Mouse (Mus musculus) midbrain, embryonic 11.5 days (tissue): ENCODE measurements around the gene Il1b. TPM values are rescaled to one million over a fixed set of nuclear protein-coding genes. Genes with fewer than 3 reads are reported as not detected.

Source experiments
- ATAC-seq: fragments of 200-750 bp; cut with Nextera tagmentation; 2 replicates; pipeline ENCODE4 v1.8.0; 2017; ENCODE audit warnings: moderate TSS enrichment, moderate library complexity; ENCODE audit not compliant: low FRiP score
- DNase-seq: peaks from one replicate; pipeline ENCODE4 v3.0.0; 2015; ENCODE audit warnings: low spot score; ENCODE audit errors: missing footprints
- H3K27ac ChIP-seq: fragments of 300-500 bp; sonication (generic); 2 replicates; pipeline ENCODE4 v1.5.1; 2014; ENCODE audit warnings: low read depth, low read length
- H3K27me3 ChIP-seq: fragments of 300-500 bp; sonication (generic); 2 replicates; pipeline ENCODE4 v1.6.1; 2014; ENCODE audit warnings: mild to moderate bottlenecking, low read length, moderate library complexity, mixed read lengths; ENCODE audit not compliant: control insufficient read depth, insufficient read depth
- H3K36me3 ChIP-seq: fragments of 300-500 bp; sonication (generic); 2 replicates; pipeline ENCODE4 v1.6.1; 2014; ENCODE audit warnings: mild to moderate bottlenecking, low read length, moderate library complexity, mixed read lengths; ENCODE audit not compliant: control insufficient read depth, insufficient read depth
- H3K4me1 ChIP-seq: fragments of 300-500 bp; sonication (generic); 2 replicates; pipeline ENCODE4 v1.6.1; 2014; ENCODE audit warnings: low read length; ENCODE audit not compliant: control insufficient read depth, insufficient read depth
- H3K4me2 ChIP-seq: fragments of 300-500 bp; sonication (generic); 2 replicates; pipeline ENCODE4 v1.6.1; 2014; ENCODE audit warnings: mild to moderate bottlenecking, moderate library complexity
- H3K4me3 ChIP-seq: fragments of 300-500 bp; sonication (generic); 2 replicates; pipeline ENCODE4 v1.5.1; 2014; ENCODE audit warnings: low read depth, low read length
- H3K9ac ChIP-seq: fragments of 300-500 bp; sonication (generic); 2 replicates; pipeline ENCODE4 v1.6.1; 2014; ENCODE audit warnings: low read length
- H3K9me3 ChIP-seq: fragments of 300-500 bp; sonication (generic); 2 replicates; pipeline ENCODE4 v1.6.1; 2016; ENCODE audit warnings: low read length; ENCODE audit not compliant: control insufficient read depth
- WGBS: fragments of 180-500 bp; shearing (Covaris S2); extraction: QIAGEN DNeasy Blood & Tissue Kit; methylation state at CpG from one replicate; pipeline ENCODE4 v1.1.7; 2014; 5-methylcytosine and 5-hydroxymethylcytosine counted together
- polyA plus RNA-seq: library from polyadenylated mRNA; unstranded; fragments of >200 nt; fragmentation: Nextera tagmentation; extraction: Ambion mirVana; gene quantifications from 2 replicates; pipeline ENCODE4 v1.2.1, GENCODE M21; 2014

The Il1b gene
- polyA plus RNA-seq, 1 experiment from 2014 or later: not detected

GRCm38 (mm10) chr2:129338138-129338621 lies 32.8 kb downstream of the Il1b start:
- DNase-seq (no peak), ATAC-seq (no peak)
- 77% methylated on average over 6 of the region's 6 CpGs for WGBS
- no peak overlapping the region for H3K27ac ChIP-seq
- no peaks in the 10 kb centered on the region for H3K27me3 ChIP-seq
- H3K4me3 ChIP-seq: no peak overlapping the region
- H3K9me3 ChIP-seq: no peaks in the 10 kb centered on the region; the same call in 1 of the 2 replicates
- H3K4me1 ChIP-seq: no peaks in the 10 kb centered on the region
- H3K9ac ChIP-seq: no peak overlapping the region
- no peak overlapping the region for H3K4me2 ChIP-seq
- no peaks in the 10 kb centered on the region; the same call in 1 of the 2 replicates for H3K36me3 ChIP-seq

GRCm38 (mm10) chr2:129333471-129333870 lies 37.5 kb downstream of the Il1b start:
- Histone ChIP-seq H3K4me2 (no peak overlapping the region), H3K4me1 (no peaks in the 10 kb centered on the region), H3K27ac (no peak overlapping the region), H3K9ac (no peak overlapping the region), H3K4me3 (no peak overlapping the region), H3K36me3 (no peaks in the 10 kb centered on the region; the same call in 1 of the 2 replicates), H3K27me3 (no peaks in the 10 kb centered on the region), H3K9me3 (no peaks in the 10 kb centered on the region)
- no peak for ATAC-seq
- WGBS: 66% methylated on average over 4 of the region's 4 CpGs
- no peak for DNase-seq

- H3K4me1 ChIP-seq: no peaks in the 10 kb centered on the region
- no peaks in the 10 kb centered on the region; the same call in 1 of the 2 replicates for H3K36me3 ChIP-seq
- no peak overlapping the region for H3K4me3 ChIP-seq
- no peak overlapping the region for H3K27ac ChIP-seq
- WGBS: 89% methylated on average over 13 of the region's 13 CpGs
- H3K27me3 ChIP-seq: no peaks in the 10 kb centered on the region
- DNase-seq: peak; percentile 77
- H3K9me3 ChIP-seq: no peaks in the 10 kb centered on the region
- H3K9ac ChIP-seq: no peak overlapping the region
- no peak for ATAC-seq
- H3K4me2 ChIP-seq: no peak overlapping the region
These were observed 40.4 kb downstream of the Il1b start for GRCm38 (mm10) chr2:129330540-129330939.

GRCm38 (mm10) chr2:129330024-129330423 lies 40.9 kb downstream of the Il1b start:
- WGBS: 72% methylated on average over 7 of the region's 7 CpGs
- Histone ChIP-seq H3K9me3 (no peaks in the 10 kb centered on the region), H3K27me3 (no peaks in the 10 kb centered on the region), H3K4me2 (no peak overlapping the region), H3K4me1 (no peaks in the 10 kb centered on the region), H3K27ac (no peak overlapping the region), H3K4me3 (no peak overlapping the region), H3K36me3 (no peaks in the 10 kb centered on the region), H3K9ac (no peak overlapping the region)
- DNase-seq (no peak), ATAC-seq (no peak)

GRCm38 (mm10) chr2:129328238-129328637 lies 42.7 kb downstream of the Il1b start:
- H3K27me3 ChIP-seq: no peaks in the 10 kb centered on the region
- H3K4me2 ChIP-seq: no peak overlapping the region
- H3K4me3 ChIP-seq: no peak overlapping the region
- no peak for ATAC-seq
- H3K9ac ChIP-seq: no peak overlapping the region
- WGBS: 83% methylated on average over 4 of the region's 4 CpGs
- no peak for DNase-seq
- no peaks in the 10 kb centered on the region for H3K9me3 ChIP-seq
- no peaks in the 10 kb centered on the region for H3K36me3 ChIP-seq
- no peak overlapping the region for H3K27ac ChIP-seq
- H3K4me1 ChIP-seq: no peaks in the 10 kb centered on the region

- DNase-seq: no peak
- 81% methylated on average over 3 of the region's 3 CpGs for WGBS
- H3K27me3 ChIP-seq: no peaks in the 10 kb centered on the region
These were observed 46.7 kb downstream of the Il1b start for GRCm38 (mm10) chr2:129324216-129324615.

GRCm38 (mm10) chr2:129322117-129322635 lies 48.8 kb downstream of the Il1b start:
- Histone ChIP-seq H3K27me3 (no peaks in the 10 kb centered on the region), H3K27ac (no peak overlapping the region), H3K4me1 (no peaks in the 10 kb centered on the region), H3K4me2 (no peak overlapping the region), H3K36me3 (no peaks in the 10 kb centered on the region), H3K9me3 (no peaks in the 10 kb centered on the region), H3K4me3 (no peak overlapping the region), H3K9ac (no peak overlapping the region)
- WGBS: 59% methylated on average over 1 of the region's 1 CpGs
- no peak for ATAC-seq
- DNase-seq: no peak

More at GRCm38 (mm10) chr2:129324216-129324615, 46.7 kb downstream of the Il1b start:
- H3K27ac ChIP-seq: no peak overlapping the region
- no peak overlapping the region for H3K9ac ChIP-seq
- no peak overlapping the region for H3K4me3 ChIP-seq
- no peaks in the 10 kb centered on the region for H3K9me3 ChIP-seq
- no peaks in the 10 kb centered on the region for H3K36me3 ChIP-seq
- no peaks in the 10 kb centered on the region for H3K4me1 ChIP-seq
- ATAC-seq: no peak
- H3K4me2 ChIP-seq: no peak overlapping the region

GRCm38 (mm10) chr2:129320033-129320605 lies 50.8 kb downstream of the Il1b start:
- H3K4me2 ChIP-seq: no peak overlapping the region
- no peaks in the 10 kb centered on the region for H3K4me1 ChIP-seq
- H3K27me3 ChIP-seq: no peaks in the 10 kb centered on the region
- H3K9me3 ChIP-seq: no peaks in the 10 kb centered on the region
- no peak overlapping the region for H3K27ac ChIP-seq
- no peak overlapping the region for H3K4me3 ChIP-seq
- ATAC-seq (no peak), DNase-seq (no peak)
- H3K36me3 ChIP-seq: no peaks in the 10 kb centered on the region
- H3K9ac ChIP-seq: no peak overlapping the region
- WGBS: 82% methylated on average over 8 of the region's 8 CpGs

GRCm38 (mm10) chr2:129315831-129316230 lies 55.1 kb downstream of the Il1b start:
- Histone ChIP-seq H3K27me3 (no peaks in the 10 kb centered on the region), H3K4me2 (no peak overlapping the region), H3K36me3 (no peaks in the 10 kb centered on the region), H3K27ac (no peak overlapping the region), H3K9ac (no peak overlapping the region), H3K4me3 (no peak overlapping the region), H3K4me1 (no peaks in the 10 kb centered on the region), H3K9me3 (no peaks in the 10 kb centered on the region)
- 83% methylated on average over 4 of the region's 4 CpGs for WGBS
- DNase-seq: no peak
- ATAC-seq: no peak
